Mouse (Mus musculus) liver, embryonic 14.5 days (tissue): ENCODE measurements around the gene Adh5.

ENCODE experiments used
- CTCF ChIP-seq: IDR thresholded peaks from 2 replicates; pipeline ENCODE4 v1.5.1; 2016; ENCODE audit warnings: antibody characterized with exemption, low read depth, control low read depth
- EP300 ChIP-seq: IDR thresholded peaks from 2 replicates; pipeline ENCODE4 v1.6.1; 2016; ENCODE audit warnings: antibody characterized with exemption, low read depth

DNA sequence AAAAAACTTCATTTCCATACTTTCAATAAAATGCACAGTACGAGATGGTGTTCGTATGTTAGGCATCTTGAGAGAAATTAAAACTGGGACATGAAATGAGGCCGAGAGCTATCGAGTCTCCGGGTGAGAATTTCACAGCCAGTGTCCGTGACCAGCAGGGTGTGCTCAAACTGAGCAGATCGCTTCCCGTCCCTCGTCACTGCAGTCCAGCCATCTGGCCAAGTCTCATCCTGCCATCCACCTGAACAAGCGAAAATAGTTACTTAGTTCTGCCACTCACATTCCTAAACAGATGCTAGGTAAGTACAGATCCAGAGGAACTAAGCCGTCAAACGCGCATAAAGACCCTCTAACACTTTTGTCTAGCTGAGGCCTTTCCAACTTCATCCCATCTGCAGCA lies 17.4 kb downstream of the Adh5 start:
- TF ChIP-seq CTCF, result peak; percentile 32; the same call in 1 of the 2 replicates
- no peak for TF ChIP-seq EP300
